Mouse (Mus musculus) bone marrow macrophage, adult 2 months (primary cell): ENCODE results near the gene Hivep3. TPM values are rescaled to one million over a fixed set of nuclear protein-coding genes. Genes with fewer than 3 reads are reported as not detected.
A peak's percentile ranks its signal among the peaks of the same experiment; 100 is the strongest.

Source experiments
- H3K27ac ChIP-seq: 2 replicates; pipeline ENCODE4 v1.5.1; 2012; ENCODE audit warnings: low read depth, low read length; ENCODE audit not compliant: insufficient read depth
- H3K4me1 ChIP-seq: 2 replicates; pipeline ENCODE4 v1.6.1; 2012; ENCODE audit warnings: low read length; ENCODE audit not compliant: control insufficient read depth, insufficient read depth
- H3K4me3 ChIP-seq: 2 replicates; pipeline ENCODE4 v1.5.1; 2012; ENCODE audit warnings: mild to moderate bottlenecking, low read length, moderate library complexity; ENCODE audit not compliant: insufficient read depth
- CTCF ChIP-seq: IDR thresholded peaks from 2 replicates; pipeline ENCODE4 v1.5.1; 2012; ENCODE audit warnings: low read depth, mild to moderate bottlenecking, low read length, moderate library complexity
- POLR2A ChIP-seq: IDR thresholded peaks from 2 replicates; pipeline ENCODE4 v1.6.1; 2012; ENCODE audit warnings: mild to moderate bottlenecking, low read depth, low read length, borderline replicate concordance
- polyA plus RNA-seq: library from polyadenylated mRNA; stranded (reverse); fragments of >200 nt; gene quantifications from 2 replicates; pipeline ENCODE4 v1.2.4, GENCODE M21; 2012; ENCODE audit not compliant: missing spikeins, insufficient read depth, insufficient read length

Hivep3 gene
- polyA plus RNA-seq, 1 experiment: 19.8 TPM

GRCm38 (mm10) chr4:119976428-119977168 lies 243.0 kb downstream of the Hivep3 start:
- Histone ChIP-seq H3K4me3 (no peak overlapping the region), H3K27ac (no peak overlapping the region), H3K4me1 (peaks cover 38% of the 10 kb centered on the region)
- TF ChIP-seq CTCF (no peak), POLR2A (no peak)

- no peak for TF ChIP-seq POLR2A
- TF ChIP-seq CTCF: no peak
- peaks cover 40% of the 10 kb centered on the region for H3K4me1 ChIP-seq
- H3K4me3 ChIP-seq: no peak overlapping the region
- peak overlapping the region; percentile 83 for H3K27ac ChIP-seq
These were observed 244.4 kb downstream of the Hivep3 start for GRCm38 (mm10) chr4:119977817-119978491.

- Histone ChIP-seq H3K4me1 (peaks cover 41% of the 10 kb centered on the region), H3K27ac (no peak overlapping the region), H3K4me3 (no peak overlapping the region)
- TF ChIP-seq CTCF: no peak
- no peak for TF ChIP-seq POLR2A
These were observed 245.8 kb downstream of the Hivep3 start for GRCm38 (mm10) chr4:119979238-119979829.

- Histone ChIP-seq H3K27ac (no peak overlapping the region; the same call in 1 of the 2 replicates), H3K4me3 (no peak overlapping the region), H3K4me1 (peaks cover 41% of the 10 kb centered on the region)
- TF ChIP-seq POLR2A (no peak), CTCF (no peak)
These were observed 246.3 kb downstream of the Hivep3 start for GRCm38 (mm10) chr4:119979918-119980317.

GRCm38 (mm10) chr4:119981047-119981720 lies 247.6 kb downstream of the Hivep3 start:
- no peak overlapping the region for H3K27ac ChIP-seq
- TF ChIP-seq POLR2A (no peak), CTCF (no peak)
- H3K4me3 ChIP-seq: no peak overlapping the region
- peaks cover 41% of the 10 kb centered on the region for H3K4me1 ChIP-seq

- Histone ChIP-seq H3K4me3 (no peak overlapping the region), H3K27ac (no peak overlapping the region), H3K4me1 (peaks cover 28% of the 10 kb centered on the region)
- no peak for TF ChIP-seq CTCF
- TF ChIP-seq POLR2A: no peak
These were observed 252.5 kb downstream of the Hivep3 start for GRCm38 (mm10) chr4:119986065-119986464.

GRCm38 (mm10) chr4:119986580-119987291 lies 253.2 kb downstream of the Hivep3 start:
- H3K4me3 ChIP-seq: no peak overlapping the region
- TF ChIP-seq CTCF (no peak), POLR2A (no peak)
- H3K4me1 ChIP-seq: peaks cover 33% of the 10 kb centered on the region
- no peak overlapping the region for H3K27ac ChIP-seq

- no peak overlapping the region for H3K4me3 ChIP-seq
- no peak overlapping the region for H3K27ac ChIP-seq
- no peak for TF ChIP-seq CTCF
- TF ChIP-seq POLR2A: no peak
- peaks cover 41% of the 10 kb centered on the region for H3K4me1 ChIP-seq
These were observed 253.9 kb downstream of the Hivep3 start for GRCm38 (mm10) chr4:119987376-119988087.
